Mouse (Mus musculus) E14TG2a.4 (cell line): Measurements from ENCODE around the gene Tet3.

ENCODE experiments used
- CTCF ChIP-seq: conservative IDR thresholded peaks from 2 replicates; pipeline ENCODE4 v1.5.1; 2014; ENCODE audit warnings: low read length
- NANOG ChIP-seq: IDR thresholded peaks from 2 replicates; pipeline ENCODE4 v1.6.1; 2014; ENCODE audit warnings: borderline replicate concordance, low read length, mixed read lengths

DNA sequence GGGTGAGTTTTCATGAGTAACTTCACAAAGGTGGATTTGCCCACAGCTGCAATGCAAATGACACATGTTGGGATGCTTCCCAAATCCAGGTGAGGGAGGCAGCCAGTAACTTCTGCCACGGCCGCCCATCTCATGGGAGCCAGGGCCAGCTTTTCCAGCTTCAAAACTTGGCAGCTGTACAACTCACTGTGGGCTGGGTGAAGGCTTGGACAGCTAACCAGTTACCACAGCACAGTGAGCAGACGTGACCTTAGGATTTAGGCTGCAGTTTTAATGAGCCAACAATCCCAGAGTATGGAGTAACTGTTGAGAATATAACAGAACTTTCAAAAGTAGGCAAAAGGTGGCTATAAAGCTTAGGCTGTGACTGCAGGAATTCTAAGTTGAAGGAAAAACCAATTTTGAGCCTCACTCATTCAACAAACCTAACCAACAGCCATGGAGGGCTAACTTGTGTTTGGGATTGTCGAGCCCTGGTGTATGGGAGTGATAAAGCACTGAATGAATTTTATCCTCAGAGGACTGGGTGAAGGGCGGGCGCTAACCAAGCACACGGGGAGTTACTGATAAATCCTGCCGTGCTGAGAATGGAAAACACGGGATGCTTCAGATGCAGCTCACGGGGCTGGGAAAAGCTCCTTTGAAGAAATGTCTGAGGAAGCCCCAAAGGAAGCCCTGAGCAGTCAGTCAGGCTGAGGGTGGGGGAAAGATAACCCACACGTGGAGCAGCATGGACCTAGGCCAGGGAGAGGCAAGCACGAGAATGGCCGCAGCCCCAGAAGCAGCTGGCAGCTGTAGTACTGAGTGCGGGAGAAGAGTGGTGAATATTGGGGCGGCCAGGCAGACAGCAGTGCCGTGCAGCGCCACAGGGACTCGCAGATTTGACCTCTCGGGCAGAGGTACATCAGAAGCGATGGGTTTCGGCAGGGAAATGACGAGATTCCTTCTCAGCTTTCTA lies 38.1 kb upstream of the Tet3 start:
- TF ChIP-seq CTCF (no peak), NANOG (no peak)
